Mouse (Mus musculus) kidney, postnatal 4 days (tissue): ENCODE data around the gene 4930518I15Rik.
A peak's percentile ranks its signal among the peaks of the same experiment; 100 is the strongest.
"Not testable (repeated sequence)": the region's sequence is repeated elsewhere in the genome, so short reads cannot be mapped to it uniquely, and the experiment has no call there.

Experiments used
- DNase-seq, 2 experiments: peaks; one replicate each; pipeline ENCODE4 v3.0.0; 2021; ENCODE audit warnings: mixed read lengths in 2 of 2

The 4930518I15Rik gene

DNA sequence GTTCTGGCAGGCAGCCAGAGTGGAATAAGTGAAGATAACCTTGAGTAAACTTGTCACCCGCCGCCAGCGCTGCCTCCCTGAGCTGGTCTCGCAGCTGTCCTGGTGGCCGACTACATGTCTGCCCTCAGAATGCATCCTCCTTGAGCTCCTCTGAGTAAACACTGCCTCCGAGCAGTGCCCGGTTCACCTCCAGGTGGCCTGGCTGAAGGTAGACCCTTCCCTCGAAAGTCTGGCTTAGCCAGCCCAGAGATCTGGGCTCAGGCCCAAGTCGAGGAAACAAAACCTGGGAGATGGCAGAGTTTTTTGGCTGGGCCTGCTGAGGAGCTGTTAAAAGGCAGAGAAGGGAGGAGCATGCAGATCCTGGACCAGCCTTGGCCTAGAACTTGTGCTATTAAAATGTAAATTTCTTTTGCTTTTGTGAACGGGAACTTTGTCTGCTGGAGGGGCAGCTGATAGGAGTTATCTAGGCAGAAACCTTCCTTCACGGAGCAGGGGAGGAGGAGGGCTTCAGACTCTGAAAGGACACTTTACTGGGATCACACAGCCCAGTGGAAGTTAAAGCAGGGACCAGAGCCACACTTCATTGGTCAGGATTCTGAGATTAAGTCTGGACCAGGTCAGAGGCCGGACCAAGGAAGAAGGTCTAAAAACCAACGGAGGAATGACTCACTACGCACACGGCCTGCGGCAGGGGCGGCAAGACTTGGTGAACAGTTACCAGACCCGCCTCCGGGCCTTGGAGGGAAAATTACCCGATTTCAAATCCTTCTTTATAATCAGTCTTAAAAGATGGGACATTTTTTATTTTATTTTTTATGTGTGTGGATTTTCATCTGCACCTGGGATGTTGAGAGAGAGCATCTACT lies 15.7 kb downstream of the 4930518I15Rik start:
- peak; percentile 67 to 78 for DNase-seq

DNA sequence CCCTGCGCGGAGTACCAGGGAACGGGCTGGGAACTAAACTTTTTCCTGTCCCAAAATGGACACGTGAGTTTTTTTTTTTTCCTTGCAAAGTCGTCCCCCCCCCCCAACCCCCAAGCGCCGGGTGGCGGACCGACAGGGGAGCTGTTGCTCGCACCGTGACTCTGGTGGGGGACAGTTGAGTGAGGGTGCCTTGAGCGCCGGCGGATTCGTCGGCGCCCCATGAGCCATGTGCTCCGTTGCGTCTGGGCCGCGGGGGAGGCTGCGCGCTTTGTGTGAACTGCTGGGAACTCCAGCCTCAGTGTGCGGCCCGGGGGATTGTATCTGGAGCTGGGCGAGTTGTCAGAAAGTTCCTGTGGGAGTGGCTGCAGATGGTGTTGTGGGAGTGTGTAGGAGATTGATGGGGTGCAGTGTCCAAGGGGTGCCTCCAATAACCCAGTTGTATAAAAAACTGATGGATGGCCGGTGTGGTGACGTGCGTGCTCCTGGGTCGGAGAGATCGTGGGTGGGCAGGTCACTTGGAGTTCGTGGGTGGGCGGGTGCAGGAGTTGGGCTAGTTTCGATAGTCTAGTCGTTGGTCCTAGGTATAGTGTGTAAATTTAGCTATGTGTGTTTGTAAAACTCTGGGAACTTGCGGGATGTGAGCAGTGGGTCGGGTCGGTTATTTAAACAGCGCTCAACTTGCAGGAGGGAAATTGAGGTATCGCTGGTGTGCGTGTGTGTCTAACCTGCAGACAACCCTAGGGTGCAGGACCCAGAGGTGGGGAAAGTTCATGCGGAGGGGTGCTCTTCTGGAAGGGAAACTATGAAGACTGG lies 16.5 kb downstream of the 4930518I15Rik start:
- DNase-seq, result peak; percentile 86 to 91

DNA sequence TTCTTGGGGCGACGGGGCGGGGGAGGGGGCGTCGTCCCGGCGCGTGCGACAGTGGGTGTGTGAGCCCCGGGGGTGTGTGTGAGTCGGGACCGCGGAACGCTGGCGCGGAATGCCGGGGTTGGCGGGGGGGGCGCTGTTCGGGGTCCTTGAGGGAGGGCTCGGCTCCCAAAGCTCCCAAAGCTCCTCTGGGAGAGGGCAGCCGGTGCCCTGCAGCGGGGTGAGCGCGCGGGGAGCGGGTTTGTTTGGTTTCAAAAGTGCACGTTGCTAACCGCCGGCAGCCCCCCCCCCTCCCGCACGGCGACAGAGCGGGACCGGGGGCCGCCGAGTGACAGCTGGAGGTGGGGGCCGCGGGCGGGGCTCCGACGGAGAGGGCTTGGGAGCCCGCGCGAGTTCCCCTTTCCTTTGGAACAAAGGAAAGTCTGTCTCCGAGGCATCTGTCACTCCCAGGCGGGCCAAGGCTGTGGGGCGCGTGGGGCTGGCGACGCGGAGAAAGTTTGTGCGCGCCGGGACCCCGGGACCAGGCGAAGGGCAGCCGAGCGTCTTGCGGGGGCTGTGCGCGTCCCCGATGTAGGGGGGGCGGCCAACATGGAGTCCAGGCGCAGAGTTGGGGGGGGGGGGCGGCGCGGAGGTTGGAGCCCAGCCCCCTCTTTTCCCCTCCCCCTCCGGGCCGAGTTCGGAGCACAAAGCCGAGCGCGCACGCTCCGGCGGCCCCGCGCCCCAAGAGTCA lies 17.3 kb downstream of the 4930518I15Rik start:
- DNase-seq, result peak; percentile 77 to 83

DNA sequence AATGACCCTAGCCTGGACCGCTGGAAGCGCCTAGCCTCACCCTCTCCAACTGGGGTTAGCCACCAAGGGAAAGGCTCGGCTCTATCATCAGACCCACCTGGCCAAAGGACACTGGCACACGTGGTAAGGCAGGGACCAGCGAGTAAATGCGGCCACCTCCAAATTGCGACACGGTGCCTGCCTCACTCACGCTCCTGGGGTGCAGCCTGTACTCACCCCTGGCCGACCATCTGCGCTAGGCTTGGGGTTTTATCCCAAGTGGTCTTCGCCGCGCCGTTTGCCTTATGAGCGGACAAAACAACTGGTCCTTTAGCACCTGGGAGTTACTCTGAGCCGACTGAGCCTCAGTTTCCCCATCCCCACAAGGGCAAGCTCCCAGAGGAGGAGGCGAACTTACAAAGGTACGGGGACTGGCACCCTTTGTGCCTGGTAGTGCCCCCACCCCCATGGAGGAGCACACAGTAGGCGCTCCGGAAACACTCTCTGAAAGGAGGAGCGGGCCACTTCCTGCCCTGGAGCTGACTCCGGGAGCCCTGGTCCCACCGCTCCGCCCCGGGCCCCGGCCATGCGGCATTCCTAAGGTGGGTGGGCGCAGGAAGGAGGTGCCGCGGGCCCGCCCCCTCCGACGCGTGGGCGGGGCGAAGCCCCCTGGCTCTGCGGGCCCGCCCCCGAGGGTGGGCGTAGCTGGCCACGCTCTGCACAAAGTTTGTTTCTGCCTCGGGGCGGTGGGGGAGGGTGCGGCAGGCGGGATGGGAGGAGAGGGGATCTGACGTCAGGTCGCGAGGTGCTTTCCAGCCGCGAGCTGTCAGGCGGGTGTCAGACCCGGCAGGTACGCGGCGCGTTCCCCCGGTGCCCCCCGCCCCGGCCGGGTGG lies 18.2 kb downstream of the 4930518I15Rik start, which contains the start of gene Tgif2:
TSS of gene Tgif2 (plus strand) at position 689 of the 873 bp plus-strand sequence.
- DNase-seq, result peak; percentile 95 to 97

DNA sequence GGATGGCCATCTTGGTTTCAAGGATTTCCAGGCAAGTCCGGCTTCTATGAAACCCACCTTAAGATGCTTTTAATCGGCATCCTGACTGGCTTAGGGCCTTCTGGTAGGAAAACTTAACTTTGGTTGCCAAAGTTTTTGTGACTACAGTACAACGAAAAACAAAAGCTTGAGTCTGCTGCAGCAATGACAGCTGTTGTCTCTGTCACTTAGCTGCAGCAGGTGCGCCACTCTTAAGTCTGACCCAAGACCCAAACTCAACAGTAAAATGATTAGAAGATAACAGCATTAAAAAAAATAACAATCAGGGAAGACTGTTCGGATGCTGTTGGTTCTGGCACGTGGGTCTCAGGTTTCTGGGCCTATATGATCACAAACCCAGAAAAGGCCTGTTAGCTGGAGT lies 18.9 kb downstream of the 4930518I15Rik start:
- DNase-seq, result no peak

DNA sequence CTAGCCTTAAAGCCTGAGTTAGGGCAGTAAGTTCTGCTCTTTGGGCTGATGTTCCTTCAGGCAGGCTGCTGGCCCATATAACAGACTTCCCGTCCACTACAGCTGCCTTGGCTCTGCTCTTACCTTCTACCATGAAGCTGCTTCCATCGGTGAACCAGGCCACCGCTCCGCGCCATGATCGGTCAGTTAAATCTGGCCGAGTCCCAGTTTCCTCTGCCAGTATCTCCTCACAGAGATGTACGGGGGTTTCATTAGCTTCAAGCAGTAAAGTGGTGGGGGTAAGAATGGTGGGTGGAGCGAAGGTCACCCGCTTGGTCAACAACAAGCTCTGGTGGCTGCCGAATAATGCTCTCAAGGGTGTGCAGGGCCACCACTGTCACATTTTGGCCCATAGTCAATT lies 23.4 kb downstream of the 4930518I15Rik start:
- DNase-seq, result no peak

DNA sequence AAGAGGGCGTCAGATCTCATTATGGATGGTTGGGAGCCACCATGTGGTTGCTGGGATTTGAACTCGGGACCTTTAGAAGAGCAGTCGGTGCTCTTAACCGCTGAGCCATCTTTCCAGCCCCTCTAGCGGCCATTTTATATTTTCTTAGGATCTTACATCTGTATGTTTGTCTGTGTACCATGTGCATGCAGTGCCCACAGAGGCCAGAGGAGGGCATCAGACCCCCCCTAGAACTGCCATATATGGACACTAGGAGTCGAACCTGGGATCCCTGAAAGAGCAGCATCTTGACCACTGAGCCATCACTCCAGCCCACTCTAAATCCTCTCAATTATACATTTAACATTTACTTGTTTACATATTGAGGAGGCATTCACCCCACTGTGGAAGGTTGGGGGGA lies 32.6 kb downstream of the 4930518I15Rik start:
- not testable (repeated sequence) for DNase-seq

DNA sequence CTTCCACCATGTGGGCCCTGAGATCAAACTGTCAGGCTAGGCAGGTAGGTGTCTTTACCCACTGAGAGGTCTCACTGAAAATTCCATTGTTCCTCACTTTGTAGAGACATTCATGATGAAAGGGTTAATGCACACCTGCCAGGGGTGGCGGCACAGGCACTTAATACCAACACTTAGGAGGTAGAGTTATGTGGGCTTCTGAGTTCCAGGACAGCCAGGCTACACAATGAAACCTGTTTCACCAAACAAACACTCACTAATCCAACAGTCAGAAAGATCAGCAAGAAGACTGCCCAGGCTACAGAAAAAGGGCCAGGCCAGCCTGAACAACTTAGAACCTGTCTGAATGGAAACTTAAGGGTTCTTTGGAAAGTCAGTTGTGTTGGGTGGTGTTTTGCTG lies 41.6 kb downstream of the 4930518I15Rik start:
- DNase-seq, result no peak

DNA sequence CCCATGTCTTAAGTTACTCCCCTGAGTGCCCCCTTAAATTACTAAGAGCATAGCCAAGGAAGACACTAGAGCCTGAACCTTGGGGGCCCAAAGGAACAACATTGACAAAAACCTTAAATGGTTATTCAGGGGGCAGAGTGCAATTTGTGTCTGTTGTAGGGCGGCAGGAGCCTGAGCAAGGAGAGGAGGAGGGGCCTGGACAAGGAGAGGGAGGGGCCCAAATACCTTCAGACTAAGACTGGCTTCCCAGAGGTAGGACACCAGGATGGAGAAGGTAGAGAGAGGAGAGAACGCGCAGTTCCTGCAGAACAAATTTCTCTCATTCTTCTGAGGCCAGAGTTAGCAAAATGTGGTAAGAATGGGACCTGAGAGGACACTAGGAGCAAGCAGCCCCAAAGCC lies 42.3 kb downstream of the 4930518I15Rik start:
- DNase-seq, result no peak

DNA sequence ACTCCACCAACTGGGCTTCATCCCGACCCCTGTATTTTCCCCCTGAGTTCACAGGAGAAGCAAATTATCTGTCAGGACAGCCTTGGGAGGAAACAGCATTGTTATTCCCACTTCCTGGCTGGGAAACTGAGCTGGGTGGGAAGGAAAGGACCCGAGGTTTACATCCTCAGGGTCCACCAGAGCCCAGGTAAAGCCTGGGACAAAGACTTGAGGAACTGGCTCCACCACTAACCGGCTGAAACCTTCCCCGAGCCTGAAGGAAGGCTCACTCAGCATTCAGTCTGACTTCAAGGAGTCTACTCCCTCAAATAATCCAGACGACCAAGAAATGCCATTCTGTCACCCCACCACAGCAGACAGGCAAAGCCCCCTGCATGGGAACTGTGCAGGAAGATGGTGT lies 42.9 kb downstream of the 4930518I15Rik start:
- peak in 1 of 2 experiments; percentile 34 for DNase-seq

DNA sequence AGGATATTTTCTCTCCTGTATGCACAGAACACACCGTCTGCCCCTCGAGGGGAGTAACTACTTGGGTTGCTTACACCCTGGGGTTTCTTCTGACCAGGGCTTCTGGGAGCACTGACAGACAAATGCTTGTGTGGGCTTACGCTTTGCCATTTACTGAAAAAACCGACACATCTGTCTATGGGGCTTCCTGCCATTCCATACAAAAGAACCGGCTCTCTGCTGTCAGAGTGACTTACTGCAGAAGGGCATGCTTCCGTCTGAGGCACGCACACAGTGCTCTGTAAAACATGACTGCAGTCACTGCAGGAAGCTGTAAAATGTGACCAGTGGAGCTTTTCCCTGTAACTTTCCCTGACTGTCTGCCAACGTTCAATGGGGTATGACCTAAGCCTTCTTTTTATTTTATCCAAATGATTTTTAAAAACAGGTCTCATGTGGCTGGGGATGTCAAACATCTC lies 43.4 kb downstream of the 4930518I15Rik start:
- DNase-seq, result peak; percentile 50 to 69

DNA sequence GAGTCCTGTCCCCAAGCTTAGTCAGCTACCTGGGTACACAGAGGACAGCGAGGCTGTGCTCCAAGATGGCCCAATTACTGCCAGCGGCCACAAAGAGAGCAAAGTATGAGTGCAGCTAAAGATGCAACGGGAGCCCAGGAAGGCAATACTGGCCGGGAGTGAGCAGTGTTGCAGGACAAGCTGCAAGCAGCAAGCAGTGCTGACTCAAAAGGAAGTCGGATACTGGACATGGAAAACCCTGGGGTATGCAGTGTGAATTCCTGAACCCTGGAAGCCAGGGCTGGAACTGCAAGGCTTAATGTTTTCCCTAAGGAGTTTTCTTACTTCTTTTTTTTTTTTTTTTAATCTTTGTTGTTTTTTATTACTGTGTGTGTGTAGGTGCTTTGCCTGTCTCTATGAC lies 46.2 kb downstream of the 4930518I15Rik start:
- DNase-seq, result no peak

DNA sequence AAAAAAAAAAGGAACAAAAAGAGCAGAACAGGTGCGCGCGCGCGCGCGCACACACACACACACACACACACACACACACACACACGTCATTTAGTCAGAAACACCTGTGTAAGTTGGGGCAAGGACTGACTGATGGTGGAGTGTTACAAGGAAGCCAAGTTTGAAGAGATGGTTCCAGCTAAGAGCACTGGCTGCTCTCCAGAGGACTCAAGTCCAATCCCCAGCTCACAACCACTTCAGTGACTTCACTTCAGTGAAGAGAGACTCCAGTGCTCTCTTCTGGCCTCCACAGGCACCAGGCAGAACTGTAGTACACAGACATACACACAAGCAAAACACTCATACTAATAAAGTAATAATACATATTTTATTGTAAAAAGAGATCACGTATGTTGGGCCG lies 47.0 kb downstream of the 4930518I15Rik start:
- no peak for DNase-seq

DNA sequence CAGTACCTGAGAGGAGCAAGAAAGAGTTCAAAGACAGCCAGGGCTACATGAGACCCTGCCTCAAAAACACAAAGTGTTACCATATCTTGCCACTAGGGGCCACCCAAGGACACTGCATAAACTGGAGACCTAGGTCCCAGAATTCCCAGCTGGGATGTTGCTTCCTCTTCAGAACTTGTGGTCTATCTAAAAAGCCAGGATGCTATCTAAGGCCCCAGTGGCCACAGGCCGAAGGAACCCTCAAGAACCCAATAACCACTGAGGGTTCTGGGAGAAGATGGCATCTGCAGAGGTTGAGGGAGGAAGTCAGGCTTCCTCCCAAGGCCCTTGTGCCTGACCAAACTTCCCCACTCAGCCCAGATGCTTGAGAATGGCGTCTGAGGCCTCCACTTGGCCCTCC lies 48.2 kb downstream of the 4930518I15Rik start:
- peak; percentile 81 to 84 for DNase-seq

DNA sequence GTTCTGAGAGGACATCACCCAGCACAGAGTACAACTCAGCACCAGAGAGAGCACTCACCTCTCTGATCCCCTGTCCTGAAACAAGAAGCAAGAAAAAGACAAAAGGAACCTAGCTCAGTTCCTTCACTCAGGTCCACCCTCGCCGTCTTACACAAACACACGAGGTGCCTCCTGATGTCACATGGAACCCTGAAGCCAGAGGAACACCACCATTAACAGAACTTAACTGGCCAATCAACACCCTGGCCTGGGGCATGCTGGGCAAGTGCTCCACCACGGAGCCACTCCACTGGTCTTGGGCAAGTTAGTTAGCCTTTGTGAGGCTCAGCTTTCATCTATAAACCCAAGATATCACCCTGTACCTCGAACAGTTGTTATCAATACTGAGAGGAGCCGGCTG lies 50.9 kb downstream of the 4930518I15Rik start:
- no peak for DNase-seq
